Mouse (Mus musculus) forebrain, embryonic 12.5 days (tissue): ENCODE data around the gene Klf16. TPM values are rescaled to one million over a fixed set of nuclear protein-coding genes. Genes with fewer than 3 reads are reported as not detected.
A peak's percentile ranks its signal among the peaks of the same experiment; 100 is the strongest.

Source experiments
- ATAC-seq: fragments of 200-750 bp; cut with Nextera tagmentation; 2 replicates; pipeline ENCODE4 v1.8.0; 2017; ENCODE audit warnings: moderate TSS enrichment; ENCODE audit not compliant: low FRiP score
- H3K27ac ChIP-seq: fragments of 300-500 bp; sonication (generic); 2 replicates; pipeline ENCODE4 v1.5.1; 2016; ENCODE audit warnings: mild to moderate bottlenecking
- H3K27me3 ChIP-seq: fragments of 300-500 bp; sonication (generic); 2 replicates; pipeline ENCODE4 v1.6.1; 2016; ENCODE audit warnings: mild to moderate bottlenecking
- H3K36me3 ChIP-seq: fragments of 300-500 bp; sonication (generic); replicated peaks from 2 replicates; pipeline ENCODE4 v1.6.1; 2016; ENCODE audit warnings: mild to moderate bottlenecking
- H3K4me1 ChIP-seq: fragments of 300-500 bp; sonication (generic); 2 replicates; pipeline ENCODE4 v1.6.1; 2016
- H3K4me2 ChIP-seq: fragments of 300-500 bp; sonication (generic); 2 replicates; pipeline ENCODE4 v1.6.1; 2016; ENCODE audit warnings: mild to moderate bottlenecking, moderate library complexity
- H3K4me3 ChIP-seq: fragments of 300-500 bp; sonication (generic); replicated peaks from 2 replicates; pipeline ENCODE4 v1.5.1; 2016; ENCODE audit warnings: mild to moderate bottlenecking
- H3K9ac ChIP-seq: fragments of 300-500 bp; sonication (generic); 2 replicates; pipeline ENCODE4 v1.6.1; 2016; ENCODE audit warnings: mild to moderate bottlenecking
- H3K9me3 ChIP-seq: fragments of 300-500 bp; sonication (generic); 2 replicates; pipeline ENCODE4 v1.6.1; 2016
- WGBS: fragments of 180-500 bp; shearing (Covaris S2); methylation state at CpG from one replicate; pipeline ENCODE4 v1.1.7; 2016; 5-methylcytosine and 5-hydroxymethylcytosine counted together
- polyA plus RNA-seq: library from polyadenylated mRNA; unstranded; fragments of >200 nt; fragmentation: Nextera tagmentation; extraction: Ambion mirVana; gene quantifications from 2 replicates; pipeline ENCODE4 v1.2.1, GENCODE M21; 2016

Klf16 gene
- 8.7 and 9.5 TPM in 2 replicates for polyA plus RNA-seq

DNA sequence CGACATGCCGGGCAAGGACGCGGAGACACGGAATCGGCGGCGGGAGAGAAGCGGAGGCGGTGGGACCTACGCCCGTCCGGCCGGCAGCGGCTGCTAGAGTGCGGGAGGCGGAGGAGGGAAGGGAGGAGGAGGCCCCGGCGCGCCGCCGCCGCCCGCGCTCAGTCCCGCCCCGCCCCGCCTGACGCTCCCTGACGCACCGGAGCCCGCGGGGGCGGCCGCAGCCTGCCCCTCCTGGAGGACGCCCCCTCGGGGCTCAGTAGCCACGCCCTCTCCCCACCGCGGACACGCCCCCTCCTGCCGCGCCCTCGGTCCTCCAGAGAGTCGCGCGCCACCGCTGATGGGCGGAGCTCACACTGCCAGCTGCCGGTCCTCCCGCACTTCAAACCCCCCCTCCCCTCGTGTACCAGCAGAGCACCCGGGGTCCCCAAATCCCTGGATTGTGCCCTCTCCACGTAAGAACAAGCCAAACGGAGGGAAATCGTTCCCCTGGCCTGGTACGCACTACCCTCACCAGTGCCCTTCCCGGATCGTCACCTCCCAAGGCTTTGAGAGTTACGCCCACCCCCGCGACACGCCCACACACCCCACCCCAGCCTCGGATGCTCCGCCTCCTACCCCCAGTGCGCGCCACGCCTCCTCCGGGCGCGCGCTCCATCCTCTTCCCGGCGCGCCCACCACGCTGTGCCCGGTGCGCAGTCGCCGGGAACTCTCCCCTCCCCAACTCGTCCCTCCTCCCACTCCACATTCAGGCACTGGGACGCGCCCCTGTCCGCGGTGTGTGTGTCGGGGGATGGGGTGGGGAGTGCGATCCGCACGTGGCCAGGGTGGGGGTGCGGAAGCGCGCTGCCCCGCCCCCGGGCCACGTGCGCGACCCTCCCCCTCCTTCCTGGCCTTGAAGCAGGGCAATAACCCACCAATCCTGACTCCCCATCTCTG is at the start of gene Klf16:
Gene Klf16, minus strand, starts transcription at position 127 of the 936 bp plus-strand sequence.
- peaks cover 59% of the 10 kb centered on the region for H3K4me1 ChIP-seq
- no peaks in the 10 kb centered on the region for H3K9me3 ChIP-seq
- H3K4me2 ChIP-seq, result peak within 1 kb of the TSS; percentile 97
- no peaks in the 10 kb centered on the region for H3K27me3 ChIP-seq
- under 1% methylated on average over 69 of the region's 97 CpGs for WGBS
- H3K27ac ChIP-seq, result peak within 1 kb of the TSS; percentile 88
- no peaks in the 10 kb centered on the region; the same call in 1 of the 2 replicates for H3K36me3 ChIP-seq
- peak within 1 kb of the TSS; percentile 79 for H3K9ac ChIP-seq
- peak; percentile 85 for ATAC-seq
- peak within 1 kb of the TSS; percentile 78 for H3K4me3 ChIP-seq

DNA sequence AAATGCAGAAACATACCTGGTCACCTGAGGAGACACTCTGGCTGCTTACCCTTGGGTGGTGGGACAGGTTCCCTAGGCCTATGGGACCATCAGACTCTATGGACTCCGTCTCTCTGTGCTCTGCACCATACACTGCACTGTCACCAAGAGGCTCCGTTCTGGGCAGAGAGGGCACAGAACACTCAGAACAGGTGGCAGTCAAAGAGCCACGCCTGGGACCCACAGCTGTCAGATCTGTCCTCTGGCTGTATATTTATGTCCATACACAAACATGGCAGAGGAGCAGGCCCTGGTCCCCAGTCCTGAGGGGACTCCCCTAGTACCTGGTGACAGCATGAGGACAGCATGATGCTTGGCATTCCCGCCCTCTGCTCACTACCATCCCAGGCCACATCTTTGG is 48.6 kb upstream of the Klf16 start:
- Histone ChIP-seq H3K36me3 (0 out of 2 replicates have a peak, but pooled peaks cover 3% of the 10 kb centered on the region), H3K27me3 (no peaks in the 10 kb centered on the region), H3K4me3 (no peak overlapping the region), H3K4me1 (peaks cover 41% of the 10 kb centered on the region), H3K9me3 (no peaks in the 10 kb centered on the region), H3K9ac (no peak overlapping the region), H3K27ac (0 out of 2 replicates have a peak overlapping the region, but pooled peaks have one; percentile 8), H3K4me2 (no peak overlapping the region)
- no peak for ATAC-seq
- WGBS, result 85% methylated on average over 4 of the region's 4 CpGs

DNA sequence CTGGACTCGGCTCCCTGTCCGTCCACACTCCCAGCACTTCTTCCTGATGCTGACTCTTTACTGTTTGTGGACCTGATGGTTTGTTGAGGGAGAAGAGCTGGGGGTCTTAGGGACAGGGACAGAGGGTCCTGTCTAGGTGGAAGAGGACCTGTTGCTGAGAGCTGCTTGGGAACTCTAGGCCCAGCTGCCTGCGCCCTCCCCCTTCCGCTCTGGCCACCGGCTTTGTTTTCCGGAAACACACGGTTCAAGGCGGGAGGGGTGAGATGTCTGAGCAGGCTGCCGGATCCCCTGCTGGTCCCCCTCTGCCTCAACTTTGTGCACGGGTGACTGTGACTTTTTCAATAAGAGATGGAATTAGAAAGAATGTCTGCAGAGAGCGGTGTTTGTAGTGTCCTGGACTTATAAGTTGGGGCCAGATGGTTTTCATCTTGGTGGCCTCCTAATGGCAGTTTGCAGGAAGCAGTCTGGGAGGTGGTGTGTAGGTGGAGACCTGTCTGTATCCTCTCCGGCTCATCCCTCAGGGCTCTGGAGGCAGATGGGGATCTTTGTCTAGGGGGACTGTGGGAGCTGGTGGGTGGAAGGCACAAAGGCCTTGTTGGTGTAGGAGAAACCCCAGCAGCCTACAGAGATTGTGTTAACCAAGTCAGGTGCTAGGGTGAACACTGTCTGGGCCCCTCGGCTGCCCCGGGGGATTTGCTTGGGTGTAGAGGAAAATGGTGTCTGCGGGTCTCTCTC is 46.5 kb upstream of the Klf16 start:
- H3K27ac ChIP-seq, result peak overlapping the region; percentile 95
- H3K4me1 ChIP-seq, result peaks cover 39% of the 10 kb centered on the region
- H3K9ac ChIP-seq, result peak overlapping the region; percentile 95
- no peaks in the 10 kb centered on the region for H3K9me3 ChIP-seq
- peak overlapping the region; percentile 92 for H3K4me3 ChIP-seq
- H3K4me2 ChIP-seq, result peak overlapping the region; percentile 97
- no peaks in the 10 kb centered on the region for H3K27me3 ChIP-seq
- H3K36me3 ChIP-seq, result 0 out of 2 replicates have a peak, but pooled peaks cover 3% of the 10 kb centered on the region
- WGBS, result 19% methylated on average over 15 of the region's 15 CpGs
- no peak for ATAC-seq

DNA sequence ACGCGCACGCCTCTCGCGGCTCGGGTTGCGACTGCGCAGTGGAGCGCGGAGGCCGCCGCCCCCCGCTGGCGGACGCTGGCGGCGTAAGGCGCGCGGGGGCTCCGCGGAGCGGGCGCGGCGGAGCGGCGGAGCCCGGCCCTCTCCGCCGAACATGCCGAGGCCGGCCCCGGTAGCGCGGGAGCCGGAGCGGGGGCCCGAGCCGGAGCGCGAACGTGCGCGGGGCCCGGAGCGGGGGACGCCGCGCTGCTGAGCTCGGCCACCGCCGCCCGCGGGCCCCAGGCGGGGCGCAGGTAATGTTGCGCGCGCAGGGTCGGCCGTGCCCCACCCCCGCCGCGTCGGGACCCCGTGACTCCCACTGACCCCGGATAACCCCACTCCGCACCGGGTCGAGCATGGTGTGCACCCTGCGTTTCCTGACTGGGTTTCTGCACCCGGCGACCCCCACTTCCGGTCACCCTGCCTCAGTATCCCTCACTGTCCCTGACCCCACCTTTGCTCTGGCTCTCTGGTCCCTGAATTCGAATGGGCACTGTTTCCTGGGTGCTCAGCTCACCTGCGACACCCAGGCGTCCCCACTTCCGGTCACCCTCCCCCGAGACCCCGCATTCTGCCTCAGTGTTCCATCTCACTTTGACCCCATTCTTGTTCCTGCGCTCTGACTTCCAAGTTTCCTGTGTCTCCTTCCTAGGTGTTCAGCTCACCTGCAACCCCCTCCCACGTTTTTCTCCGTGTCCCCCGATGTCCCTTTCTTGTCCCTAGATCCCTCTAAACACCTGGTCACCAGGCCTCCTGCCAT is 45.7 kb upstream of the Klf16 start, which contains the start of gene Csnk1g2:
Gene Csnk1g2, plus strand, starts transcription at position 178 of the 796 bp plus-strand sequence.
- peak within 1 kb of the TSS; percentile 97 for H3K4me2 ChIP-seq
- no peaks in the 10 kb centered on the region for H3K9me3 ChIP-seq
- H3K4me1 ChIP-seq, result peaks cover 37% of the 10 kb centered on the region
- H3K27ac ChIP-seq, result peak within 1 kb of the TSS; percentile 95
- H3K36me3 ChIP-seq, result 0 out of 2 replicates have a peak, but pooled peaks cover 3% of the 10 kb centered on the region
- no peaks in the 10 kb centered on the region for H3K27me3 ChIP-seq
- H3K4me3 ChIP-seq, result peak within 1 kb of the TSS; percentile 92
- peak within 1 kb of the TSS; percentile 95 for H3K9ac ChIP-seq
- WGBS, result under 1% methylated on average over 85 of the region's 85 CpGs
- no peak; the same call in 1 of the 2 replicates for ATAC-seq

DNA sequence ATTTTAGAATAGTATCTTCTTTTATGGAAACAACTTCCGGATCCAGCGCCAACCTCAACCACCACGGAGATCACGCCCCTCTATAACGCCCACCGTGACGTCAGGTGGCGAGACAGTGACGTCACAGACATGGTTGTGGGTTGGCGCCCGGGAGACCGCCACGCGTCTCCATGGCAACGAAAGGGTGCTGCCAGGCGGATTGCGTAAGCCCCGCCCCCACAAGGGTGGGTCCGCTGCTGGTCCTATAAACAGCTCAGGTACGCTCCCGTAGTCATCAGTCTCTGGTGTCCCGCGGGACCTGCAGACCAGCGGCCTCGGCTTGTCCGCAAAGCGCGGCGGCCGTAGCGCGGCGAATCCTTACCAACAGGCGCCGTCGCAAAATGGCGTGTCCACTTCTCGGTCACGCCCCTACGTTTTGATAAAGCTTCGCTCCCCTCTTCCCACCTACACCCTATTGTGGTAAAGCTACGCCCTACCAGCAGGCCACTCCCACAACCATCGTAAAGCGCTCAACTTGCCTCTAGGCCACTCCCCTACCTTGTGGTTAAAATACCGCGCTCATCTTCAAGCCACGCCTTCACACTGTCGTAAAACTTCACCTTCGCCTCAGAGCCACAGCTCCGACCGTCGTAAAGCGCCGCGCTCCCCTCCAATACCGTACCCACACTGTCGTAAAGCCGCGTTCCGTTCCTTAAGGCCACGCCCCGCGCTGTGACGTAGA is 45.0 kb upstream of the Klf16 start:
- Histone ChIP-seq H3K4me2 (peak overlapping the region; percentile 62), H3K4me3 (peak overlapping the region; percentile 92), H3K9me3 (no peaks in the 10 kb centered on the region), H3K27me3 (no peaks in the 10 kb centered on the region), H3K27ac (peak overlapping the region; percentile 95), H3K4me1 (peaks cover 31% of the 10 kb centered on the region), H3K36me3 (0 out of 2 replicates have a peak, but pooled peaks cover 3% of the 10 kb centered on the region), H3K9ac (0 out of 2 replicates have a peak overlapping the region, but pooled peaks have one; percentile 95)
- under 1% methylated on average over 64 of the region's 64 CpGs for WGBS
- peak; percentile 97 for ATAC-seq

DNA sequence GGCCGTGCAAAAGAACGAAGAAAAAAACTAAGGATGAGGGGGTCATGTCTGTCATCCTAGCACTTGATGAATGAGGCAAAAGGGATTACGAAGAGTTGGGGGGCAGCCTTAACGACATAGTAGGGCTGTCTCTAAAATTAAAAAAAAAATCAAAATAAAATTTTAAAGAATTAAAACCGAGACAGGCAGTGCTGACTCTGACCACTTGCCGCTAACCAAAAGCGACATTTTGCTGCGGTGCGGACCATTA is 44.5 kb upstream of the Klf16 start:
- WGBS, result 5% methylated on average over 9 of the region's 9 CpGs
- Histone ChIP-seq H3K27ac (peak overlapping the region; percentile 95), H3K36me3 (0 out of 2 replicates have a peak, but pooled peaks cover 3% of the 10 kb centered on the region), H3K4me2 (peak overlapping the region; percentile 62), H3K9ac (peak overlapping the region; percentile 47), H3K4me3 (peak overlapping the region; percentile 92), H3K9me3 (no peaks in the 10 kb centered on the region), H3K27me3 (no peaks in the 10 kb centered on the region), H3K4me1 (peaks cover 31% of the 10 kb centered on the region)
- ATAC-seq, result no peak

DNA sequence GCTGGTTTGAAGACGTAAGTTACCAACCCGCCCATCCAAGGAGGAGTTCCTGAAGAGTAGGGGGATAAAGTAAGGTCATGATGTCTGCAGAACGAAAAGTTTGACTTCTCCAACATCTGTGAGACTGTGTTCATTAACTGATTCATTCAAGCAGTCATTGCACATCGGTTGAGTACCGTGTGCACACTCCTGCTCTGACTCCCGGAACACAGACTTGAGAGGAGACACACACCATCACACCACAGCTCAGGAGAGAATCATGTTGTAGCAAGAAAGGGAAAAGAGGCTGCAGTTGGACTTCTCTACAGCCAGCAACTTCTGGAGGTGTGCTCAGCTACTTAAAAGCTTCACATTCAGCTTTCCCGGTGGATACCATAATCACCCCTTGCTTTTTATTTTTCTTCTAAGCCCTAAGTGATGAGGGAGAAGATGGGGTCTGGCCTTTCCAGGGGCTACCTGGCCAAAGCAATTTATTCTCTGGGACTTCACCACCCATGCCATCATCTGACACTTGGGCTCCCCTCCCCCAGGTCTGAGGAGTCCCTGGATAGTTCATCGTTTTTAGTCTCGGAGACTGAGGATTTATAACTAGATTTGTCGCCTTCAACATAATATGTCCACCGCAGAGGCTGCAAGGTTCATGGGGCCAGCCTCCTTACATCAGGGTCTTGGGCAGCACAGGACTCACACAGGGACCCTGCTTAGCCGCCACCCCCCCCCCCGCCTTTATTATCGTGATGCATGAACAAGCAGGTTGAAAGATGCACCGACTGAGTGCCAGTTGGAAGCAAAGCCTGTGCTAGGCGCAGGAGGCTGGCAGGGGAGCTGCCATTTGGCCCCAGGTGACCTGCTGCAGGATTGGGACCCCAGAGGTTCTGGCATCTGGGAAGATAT is 43.9 kb upstream of the Klf16 start:
- ATAC-seq, result no peak
- Histone ChIP-seq H3K4me3 (peak overlapping the region; percentile 92), H3K36me3 (peaks cover 5% of the 10 kb centered on the region; the same call in 1 of the 2 replicates), H3K9me3 (no peaks in the 10 kb centered on the region), H3K9ac (peak overlapping the region; percentile 47), H3K4me2 (peak overlapping the region; percentile 62), H3K4me1 (peaks cover 31% of the 10 kb centered on the region), H3K27ac (peak overlapping the region; percentile 95), H3K27me3 (no peaks in the 10 kb centered on the region)
- WGBS, result 54% methylated on average over 16 of the region's 16 CpGs

DNA sequence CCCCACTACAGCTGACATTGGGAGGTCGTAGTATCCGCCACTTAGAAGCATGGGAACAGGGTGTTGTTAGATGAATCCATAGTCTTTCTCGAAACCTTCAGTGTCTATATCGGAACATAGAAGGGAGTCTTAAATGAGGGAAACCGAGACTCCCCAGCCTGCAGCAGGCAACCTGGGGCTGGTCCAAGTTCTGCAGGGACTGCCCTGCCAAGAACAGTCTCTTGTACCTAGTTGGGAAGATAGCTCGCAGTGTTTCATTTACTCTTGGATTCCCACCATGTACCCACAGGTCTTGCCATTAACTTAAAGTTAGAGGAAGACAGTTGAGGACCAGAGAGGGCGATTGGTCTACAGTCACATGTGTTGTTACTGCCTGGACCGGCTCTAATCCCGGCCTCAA is 43.2 kb upstream of the Klf16 start:
- H3K9me3 ChIP-seq, result no peaks in the 10 kb centered on the region

DNA sequence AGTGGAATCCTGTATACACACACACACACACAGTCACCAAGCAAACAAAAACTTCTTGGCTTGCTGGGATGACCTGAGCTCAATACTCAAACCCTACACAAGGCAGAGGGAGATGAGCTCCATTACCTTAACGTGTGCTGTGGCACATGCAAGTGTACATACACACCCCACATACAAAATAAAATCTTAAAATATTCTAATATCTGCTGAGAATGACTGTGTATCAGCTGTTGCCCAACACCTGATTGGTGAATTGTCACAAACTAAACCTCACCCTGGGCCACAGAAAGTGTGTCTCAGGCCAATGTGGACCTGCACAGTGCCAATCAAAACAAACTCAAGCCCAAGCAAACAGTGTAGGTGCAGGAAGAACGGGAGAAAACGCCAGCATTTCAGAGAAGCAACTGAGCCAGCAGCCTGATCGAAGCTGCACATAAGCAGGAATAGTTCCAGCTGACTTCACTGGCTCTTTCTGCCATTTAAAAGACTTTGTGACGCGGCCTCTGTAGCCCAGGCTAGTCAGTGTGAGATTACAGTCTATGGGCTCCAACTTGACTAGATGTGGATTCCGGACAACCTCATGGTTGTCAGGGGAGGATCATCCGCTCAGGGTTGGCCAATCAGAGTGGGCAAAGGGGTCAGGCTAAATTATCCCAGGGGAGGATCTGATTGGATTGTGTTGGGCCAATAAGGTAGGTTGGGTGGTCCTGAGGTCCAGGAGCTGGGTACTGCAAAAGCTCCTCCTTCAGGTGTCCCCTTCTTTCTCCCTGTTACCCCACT is 42.5 kb upstream of the Klf16 start:
- ATAC-seq, result no peak
- H3K9me3 ChIP-seq, result no peaks in the 10 kb centered on the region
- no peaks in the 10 kb centered on the region for H3K27me3 ChIP-seq
- H3K27ac ChIP-seq, result no peak overlapping the region
- H3K4me2 ChIP-seq, result no peak overlapping the region
- H3K4me1 ChIP-seq, result peaks cover 23% of the 10 kb centered on the region
- no peak overlapping the region for H3K4me3 ChIP-seq
- H3K36me3 ChIP-seq, result peaks cover 15% of the 10 kb centered on the region
- 31% methylated on average over 8 of the region's 8 CpGs for WGBS
- no peak overlapping the region for H3K9ac ChIP-seq

More for the DNA sequence above, 43.2 kb upstream of the Klf16 start:
- Histone ChIP-seq H3K36me3 (peaks cover 8% of the 10 kb centered on the region), H3K27ac (no peak overlapping the region), H3K27me3 (no peaks in the 10 kb centered on the region), H3K4me2 (no peak overlapping the region), H3K4me3 (no peak overlapping the region), H3K4me1 (peaks cover 30% of the 10 kb centered on the region), H3K9ac (no peak overlapping the region)
- ATAC-seq, result no peak
- WGBS, result 90% methylated on average over 9 of the region's 9 CpGs

DNA sequence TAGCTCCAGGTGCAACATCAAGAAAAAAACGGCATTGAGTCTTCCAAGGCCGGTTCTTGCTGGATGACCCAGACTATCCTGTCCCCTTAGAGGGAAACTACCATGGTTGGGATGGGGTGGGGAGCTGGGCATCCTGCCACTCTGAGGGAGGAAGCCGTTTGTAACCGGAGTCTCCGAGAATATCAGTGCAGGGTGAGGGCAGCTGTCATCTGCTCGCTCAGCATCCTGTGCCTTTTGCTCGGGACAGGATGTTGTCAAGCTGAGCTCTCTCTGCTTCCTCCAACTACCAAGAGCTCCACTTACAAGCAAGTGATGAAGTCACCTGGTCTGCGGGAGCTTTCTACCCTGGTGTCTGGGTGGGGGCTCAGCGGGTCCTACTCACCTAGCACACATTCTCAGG is 41.1 kb upstream of the Klf16 start:
- no peaks in the 10 kb centered on the region for H3K27me3 ChIP-seq
- WGBS, result 88% methylated on average over 9 of the region's 9 CpGs
- H3K9ac ChIP-seq, result no peak overlapping the region
- no peak overlapping the region for H3K4me3 ChIP-seq
- H3K9me3 ChIP-seq, result no peaks in the 10 kb centered on the region
- H3K4me1 ChIP-seq, result peaks cover 8% of the 10 kb centered on the region
- H3K27ac ChIP-seq, result no peak overlapping the region
- no peak for ATAC-seq
- H3K4me2 ChIP-seq, result no peak overlapping the region
- peaks cover 28% of the 10 kb centered on the region for H3K36me3 ChIP-seq
